Mouse (Mus musculus): ENCODE measurements around the gene Acad10. TPM values are rescaled to one million over a fixed set of nuclear protein-coding genes. Genes with fewer than 3 reads are reported as not detected.
"Not testable (repeated sequence)": the region's sequence is repeated elsewhere in the genome, so short reads cannot be mapped to it uniquely, and the experiment has no call there.

Acad10 gene
- polyA plus RNA-seq, 1 experiment: not detected

GRCm38 (mm10) chr5:121606151-121606550 is 54.2 kb downstream of the Acad10 start:
- no peak overlapping the region for H3K27ac ChIP-seq (ENCODE audit: insufficient read depth, low read depth, low read length)
- TF ChIP-seq POLR2A (IDR thresholded peaks at IDR 0.05; ENCODE audit: insufficient read depth, low read depth, low read length) (no peak), CTCF (IDR thresholded peaks at IDR 0.05; ENCODE audit: insufficient read depth, low read depth, low read length) (peak; percentile 43; the same call in 1 of the 2 replicates)
- no peaks in the 10 kb centered on the region for H3K4me1 ChIP-seq (ENCODE audit: control insufficient read depth, insufficient read depth, low read length)
- 5% methylated on average over 2 of the region's 2 CpGs for WGBS
- H3K4me3 ChIP-seq (ENCODE audit: insufficient read depth, low read depth, low read length): no peak overlapping the region

GRCm38 (mm10) chr5:121603815-121604214 is 56.5 kb downstream of the Acad10 start:
- 86% methylated on average over 1 of the region's 1 CpGs for whole genome bisulfite sequencing
- H3K4me1 ChIP-seq (ENCODE audit: control insufficient read depth, insufficient read depth, low read length); H3K27ac ChIP-seq (ENCODE audit: insufficient read depth, low read depth, low read length); H3K4me3 ChIP-seq (ENCODE audit: insufficient read depth, low read depth, low read length): not testable (repeated sequence)

- Histone ChIP-seq H3K4me3 (ENCODE audit: insufficient read depth, low read depth, low read length) (no peak overlapping the region), H3K27ac (ENCODE audit: insufficient read depth, low read depth, low read length) (no peak overlapping the region), H3K4me1 (ENCODE audit: control insufficient read depth, insufficient read depth, low read length) (no peaks in the 10 kb centered on the region)
- WGBS: 36% methylated on average over 9 of the region's 9 CpGs
- TF ChIP-seq CTCF (IDR thresholded peaks at IDR 0.05; ENCODE audit: insufficient read depth, low read depth, low read length) (peak; percentile 94), POLR2A (IDR thresholded peaks at IDR 0.05; ENCODE audit: insufficient read depth, low read depth, low read length) (no peak)
These were observed 58.6 kb downstream of the Acad10 start for GRCm38 (mm10) chr5:121601547-121602299.

GRCm38 (mm10) chr5:121598871-121599610 is 61.3 kb downstream of the Acad10 start:
- Histone ChIP-seq H3K4me1 (ENCODE audit: control insufficient read depth, insufficient read depth, low read length) (peaks cover under 1% of the 10 kb centered on the region; the same call in 1 of the 2 replicates), H3K27ac (ENCODE audit: insufficient read depth, low read depth, low read length) (no peak overlapping the region), H3K4me3 (ENCODE audit: insufficient read depth, low read depth, low read length) (no peak overlapping the region)
- WGBS: 73% methylated on average over 13 of the region's 13 CpGs
- no peak for TF ChIP-seq CTCF (IDR thresholded peaks at IDR 0.05; ENCODE audit: insufficient read depth, low read depth, low read length)
- TF ChIP-seq POLR2A (IDR thresholded peaks at IDR 0.05; ENCODE audit: insufficient read depth, low read depth, low read length): no peak

GRCm38 (mm10) chr5:121597991-121598537 is 62.2 kb downstream of the Acad10 start:
- Histone ChIP-seq H3K4me1 (ENCODE audit: control insufficient read depth, insufficient read depth, low read length) (peaks cover 7% of the 10 kb centered on the region), H3K4me3 (ENCODE audit: insufficient read depth, low read depth, low read length) (no peak overlapping the region), H3K27ac (ENCODE audit: insufficient read depth, low read depth, low read length) (no peak overlapping the region)
- no peak for TF ChIP-seq POLR2A (IDR thresholded peaks at IDR 0.05; ENCODE audit: insufficient read depth, low read depth, low read length)
- TF ChIP-seq CTCF (IDR thresholded peaks at IDR 0.05; ENCODE audit: insufficient read depth, low read depth, low read length): no peak
- 87% methylated on average over 7 of the region's 7 CpGs for WGBS

- H3K4me3 ChIP-seq (ENCODE audit: insufficient read depth, low read depth, low read length): no peak overlapping the region
- WGBS: 79% methylated on average over 4 of the region's 4 CpGs
- TF ChIP-seq POLR2A (IDR thresholded peaks at IDR 0.05; ENCODE audit: insufficient read depth, low read depth, low read length) (no peak), CTCF (IDR thresholded peaks at IDR 0.05; ENCODE audit: insufficient read depth, low read depth, low read length) (no peak)
- no peak overlapping the region for H3K27ac ChIP-seq (ENCODE audit: insufficient read depth, low read depth, low read length)
- H3K4me1 ChIP-seq (ENCODE audit: control insufficient read depth, insufficient read depth, low read length): peaks cover 13% of the 10 kb centered on the region
These were observed 63.0 kb downstream of the Acad10 start for GRCm38 (mm10) chr5:121597332-121597731.

- H3K4me1 ChIP-seq (ENCODE audit: control insufficient read depth, insufficient read depth, low read length): peaks cover 14% of the 10 kb centered on the region
- no peak overlapping the region for H3K27ac ChIP-seq (ENCODE audit: insufficient read depth, low read depth, low read length)
- no peak overlapping the region for H3K4me3 ChIP-seq (ENCODE audit: insufficient read depth, low read depth, low read length)
- 80% methylated on average over 6 of the region's 6 CpGs for WGBS
- TF ChIP-seq POLR2A (IDR thresholded peaks at IDR 0.05; ENCODE audit: insufficient read depth, low read depth, low read length) (no peak), CTCF (IDR thresholded peaks at IDR 0.05; ENCODE audit: insufficient read depth, low read depth, low read length) (no peak)
These were observed 64.1 kb downstream of the Acad10 start for GRCm38 (mm10) chr5:121596226-121596625.

GRCm38 (mm10) chr5:121595758-121596157 is 64.6 kb downstream of the Acad10 start:
- peaks cover 17% of the 10 kb centered on the region for H3K4me1 ChIP-seq (ENCODE audit: control insufficient read depth, insufficient read depth, low read length)
- no peak overlapping the region for H3K4me3 ChIP-seq (ENCODE audit: insufficient read depth, low read depth, low read length)
- WGBS: 75% methylated on average over 6 of the region's 6 CpGs
- no peak overlapping the region for H3K27ac ChIP-seq (ENCODE audit: insufficient read depth, low read depth, low read length)
- no peak for TF ChIP-seq POLR2A (IDR thresholded peaks at IDR 0.05; ENCODE audit: insufficient read depth, low read depth, low read length)
- no peak for TF ChIP-seq CTCF (IDR thresholded peaks at IDR 0.05; ENCODE audit: insufficient read depth, low read depth, low read length)

- 87% methylated on average over 6 of the region's 6 CpGs for WGBS
- Histone ChIP-seq H3K27ac (ENCODE audit: insufficient read depth, low read depth, low read length) (no peak overlapping the region), H3K4me1 (ENCODE audit: control insufficient read depth, insufficient read depth, low read length) (peaks cover 17% of the 10 kb centered on the region), H3K4me3 (ENCODE audit: insufficient read depth, low read depth, low read length) (no peak overlapping the region)
- TF ChIP-seq POLR2A (IDR thresholded peaks at IDR 0.05; ENCODE audit: insufficient read depth, low read depth, low read length): no peak
- TF ChIP-seq CTCF (IDR thresholded peaks at IDR 0.05; ENCODE audit: insufficient read depth, low read depth, low read length): no peak
These were observed 65.5 kb downstream of the Acad10 start for GRCm38 (mm10) chr5:121594714-121595313.

Data from olfactory bulb, adult 2 months (tissue).